Mouse (Mus musculus): ENCODE measurements at regions not wholly inside any gene's neighbourhood (a gene's known extent, or its start where the extent isn't known, plus 50 kb on each side); places are given as distances from the start of the nearest gene placed in this dataset.

GRCm38 (mm10) chr10:111783496-111783895 lies 189.0 kb upstream of the Krr1 start:
- no peak for DNase-seq (ENCODE audit: low read depth, low spot score)

- DNase-seq (ENCODE audit: low read depth, low spot score): no peak
Measured at GRCm38 (mm10) chr10:111784065-111784853, 188.2 kb upstream of the Krr1 start.

- DNase-seq (ENCODE audit: low read depth, low spot score): no peak
Measured at GRCm38 (mm10) chr10:111787175-111787574, 185.3 kb upstream of the Krr1 start.

DNA sequence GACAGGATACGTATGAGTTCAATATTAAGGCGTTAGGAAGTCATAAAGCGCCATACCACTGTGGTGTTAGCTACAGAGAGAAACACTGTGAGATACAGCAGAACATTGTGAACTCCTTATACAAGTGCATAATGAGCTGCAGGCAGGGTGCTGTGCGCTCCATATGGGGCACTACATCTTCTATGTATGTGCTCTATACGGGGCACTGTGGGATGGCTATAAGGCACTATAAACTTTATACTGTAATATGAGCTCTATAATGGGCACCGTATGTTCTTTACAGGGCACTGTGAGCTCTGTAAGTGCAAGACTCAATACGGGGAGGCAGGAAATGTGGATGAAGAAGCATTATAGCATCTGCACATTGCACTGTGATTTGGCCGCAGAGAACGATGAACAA lies 183.2 kb upstream of the Krr1 start:
- no peak for DNase-seq (ENCODE audit: low read depth, low spot score)

DNA sequence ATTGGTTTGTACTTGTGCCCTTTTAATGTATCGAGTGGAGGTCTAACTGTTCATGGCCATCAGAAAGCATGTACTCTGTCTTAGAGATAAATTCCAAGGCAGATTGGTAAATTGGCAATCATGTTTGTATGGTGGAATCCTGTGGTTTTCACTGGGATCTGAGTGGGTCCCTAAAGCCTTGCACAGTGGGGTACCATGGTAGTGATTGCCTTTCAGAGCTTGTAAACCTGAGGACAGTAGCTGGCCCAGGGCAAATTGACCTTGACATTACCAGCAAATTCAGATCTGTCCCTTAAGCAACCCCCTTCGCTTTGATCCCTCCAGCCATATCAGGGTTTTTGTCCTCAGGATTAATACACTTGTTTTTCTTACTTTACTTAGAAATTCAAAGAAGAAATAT lies 181.6 kb upstream of the Krr1 start:
- DNase-seq (ENCODE audit: low read depth, low spot score): no peak

- no peak for DNase-seq (ENCODE audit: low read depth, low spot score)
Measured at GRCm38 (mm10) chr10:111795056-111795455, 177.4 kb upstream of the Krr1 start.

- no peak for DNase-seq (ENCODE audit: low read depth, low spot score)
Measured at GRCm38 (mm10) chr10:111795756-111796155, 176.7 kb upstream of the Krr1 start.

GRCm38 (mm10) chr10:111798851-111799281 lies 173.6 kb upstream of the Krr1 start:
- no peak for DNase-seq (ENCODE audit: low read depth, low spot score)

DNA sequence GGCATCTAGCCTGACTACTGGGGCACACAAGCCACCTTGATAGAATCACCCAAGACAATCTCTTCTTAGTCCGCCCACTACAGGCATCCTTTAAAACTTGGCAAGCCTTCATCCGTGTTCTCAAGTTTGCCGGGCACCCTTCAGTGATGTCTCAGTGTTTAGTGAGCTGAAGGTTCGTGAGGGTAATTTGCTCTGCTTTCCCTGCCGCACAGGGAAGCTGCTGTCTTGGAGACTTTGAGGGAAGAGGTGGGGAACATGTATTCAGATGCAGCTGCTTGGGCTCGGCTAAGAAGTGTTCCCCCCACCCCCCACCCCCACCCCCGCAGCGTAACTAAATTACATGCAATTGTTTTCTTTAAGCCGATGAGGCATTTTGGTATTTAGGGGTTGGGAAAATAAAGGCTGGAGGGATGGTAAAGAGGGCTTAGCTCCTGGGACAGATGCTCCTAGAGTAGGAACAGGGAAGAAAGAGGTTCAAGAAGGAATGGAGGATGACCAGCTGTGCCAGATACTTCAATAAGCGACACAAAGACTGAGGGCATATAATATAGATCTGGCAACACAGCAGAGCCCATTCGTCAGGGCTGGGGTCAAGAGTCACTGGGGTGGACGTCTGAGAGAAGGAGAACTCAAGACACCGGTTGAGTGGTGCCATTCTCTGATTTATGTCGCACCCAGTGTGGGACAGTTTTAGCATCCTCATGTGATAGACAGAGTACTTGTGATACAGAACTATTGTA lies 172.4 kb upstream of the Krr1 start:
- no peak for DNase-seq (ENCODE audit: low read depth, low spot score)

DNA sequence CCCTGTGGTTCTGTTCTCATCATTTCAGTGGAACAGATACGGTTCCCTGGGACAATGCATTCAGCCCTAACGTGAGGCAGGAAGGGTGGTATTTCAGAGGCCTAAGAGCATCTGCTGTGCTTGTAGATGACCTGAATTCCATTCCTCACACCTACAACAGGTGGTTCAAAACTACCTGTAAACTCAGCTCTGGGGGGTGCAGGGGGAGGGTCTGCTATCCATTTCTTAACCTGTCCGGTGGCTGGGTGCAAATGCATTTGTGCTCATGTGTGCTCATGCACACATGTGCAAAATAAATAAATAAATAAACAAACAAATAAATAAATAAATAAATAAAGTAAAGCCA lies 171.9 kb upstream of the Krr1 start:
- DNase-seq (ENCODE audit: low read depth, low spot score): no peak

DNA sequence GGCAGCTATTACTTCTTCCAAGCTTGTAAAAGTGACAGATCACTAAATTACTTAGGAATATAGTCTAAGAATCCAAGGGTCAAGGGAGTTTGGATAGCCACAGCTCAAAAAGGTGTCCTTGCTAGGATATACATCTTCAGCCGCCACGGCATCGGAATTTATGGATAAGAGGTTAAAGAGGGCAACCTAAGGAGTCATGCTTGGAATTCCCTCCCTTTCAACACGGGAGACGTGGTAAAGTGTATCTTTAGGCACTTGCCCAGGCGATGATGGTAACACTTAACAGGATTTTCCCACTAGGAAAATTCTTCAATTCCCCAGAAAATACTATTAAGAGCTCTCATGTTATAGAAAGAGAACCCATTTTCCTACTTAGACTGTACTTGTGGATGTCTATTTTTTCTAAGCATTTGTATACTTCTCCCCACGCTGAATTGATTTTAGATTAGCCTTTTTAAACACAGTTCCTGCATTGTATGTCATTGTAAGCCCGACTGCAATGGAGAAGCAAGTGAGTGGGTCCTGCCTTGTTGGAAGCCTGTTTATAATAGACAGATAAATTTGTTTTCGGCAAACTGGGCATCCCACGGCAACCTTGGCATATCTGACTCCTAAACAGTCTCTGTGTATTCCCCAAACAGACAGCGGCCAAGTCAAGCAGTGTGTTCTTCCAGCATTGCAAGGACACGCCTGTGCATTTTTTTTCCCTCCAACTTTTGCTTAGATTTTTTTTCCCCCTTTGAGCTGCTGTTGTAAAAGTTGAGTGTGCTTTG lies 171.3 kb upstream of the Krr1 start:
- no peak for DNase-seq (ENCODE audit: low read depth, low spot score)

DNA sequence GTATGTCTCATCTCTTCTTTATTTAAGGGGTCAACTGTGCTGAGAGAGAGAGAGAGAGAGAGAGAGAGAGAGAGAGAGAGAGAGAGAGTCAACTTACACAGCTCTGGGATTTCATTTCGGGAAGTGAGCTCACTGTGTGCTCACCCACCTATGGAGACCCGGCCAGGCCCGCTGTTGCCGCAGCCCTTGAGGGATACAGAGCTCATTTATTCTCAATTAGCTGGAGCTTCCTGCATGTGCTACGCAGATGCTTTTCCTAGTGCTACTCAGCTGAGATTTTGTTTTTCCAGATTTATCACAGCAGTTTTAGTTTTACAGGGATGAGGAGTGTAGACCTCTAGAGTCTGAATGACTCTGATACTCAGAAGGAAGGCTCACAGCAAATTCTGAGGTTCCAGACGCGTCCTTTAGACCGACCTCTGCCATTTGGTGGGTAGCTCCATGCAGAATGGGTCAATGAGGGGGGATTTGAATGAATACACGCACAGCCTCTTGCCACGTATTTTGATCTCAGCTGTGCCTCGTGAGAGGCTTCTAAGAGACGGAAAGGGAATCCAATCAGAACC lies 170.6 kb upstream of the Krr1 start:
- DNase-seq (ENCODE audit: low read depth, low spot score): no peak

GRCm38 (mm10) chr10:111806333-111806732 lies 166.1 kb upstream of the Krr1 start:
- no peak for DNase-seq (ENCODE audit: low read depth, low spot score)

GRCm38 (mm10) chr10:111806916-111807315 lies 165.5 kb upstream of the Krr1 start:
- DNase-seq (ENCODE audit: low read depth, low spot score): no peak

DNA sequence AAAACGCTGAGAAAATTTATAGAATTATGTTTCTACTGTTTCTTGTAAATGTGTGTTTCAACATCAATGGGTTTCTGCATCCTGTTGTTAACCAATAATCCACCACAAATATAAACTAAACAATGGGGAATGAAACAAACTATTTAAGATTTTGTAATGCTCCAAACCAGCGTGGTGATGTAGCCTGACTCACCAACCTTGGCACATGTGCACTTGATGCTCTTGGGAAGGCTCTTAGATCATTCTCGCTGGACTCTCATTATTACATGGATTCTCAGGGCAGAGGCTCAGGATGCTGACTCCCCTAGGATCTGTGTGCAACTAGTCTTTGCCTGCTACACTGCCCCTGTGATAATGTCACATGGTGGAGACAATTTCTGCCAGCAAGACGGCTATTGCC lies 158.7 kb upstream of the Krr1 start:
- no peak for DNase-seq (ENCODE audit: low read depth, low spot score)

GRCm38 (mm10) chr10:111814648-111815047 lies 157.8 kb upstream of the Krr1 start:
- no peak for DNase-seq (ENCODE audit: low read depth, low spot score)

DNA sequence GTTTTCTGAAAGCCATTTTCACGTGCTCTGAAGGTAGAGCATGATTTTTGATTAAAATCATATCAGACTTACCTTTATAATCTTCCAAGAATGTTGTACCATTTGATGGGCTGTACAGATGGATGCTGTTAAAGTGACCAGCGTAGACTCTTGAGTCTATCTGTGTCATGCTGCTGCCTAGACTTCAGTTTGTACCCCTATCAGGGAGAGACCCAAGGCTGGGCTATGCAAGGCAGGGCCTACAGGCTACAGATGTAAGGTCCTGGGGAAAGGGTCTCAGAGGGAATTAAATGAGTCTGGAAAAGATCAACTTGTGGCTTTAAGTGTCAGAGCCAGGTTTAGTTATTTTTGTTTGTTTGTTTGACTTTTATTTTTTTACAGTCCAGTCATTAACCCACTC lies 157.3 kb upstream of the Krr1 start:
- no peak for DNase-seq (ENCODE audit: low read depth, low spot score)

DNA sequence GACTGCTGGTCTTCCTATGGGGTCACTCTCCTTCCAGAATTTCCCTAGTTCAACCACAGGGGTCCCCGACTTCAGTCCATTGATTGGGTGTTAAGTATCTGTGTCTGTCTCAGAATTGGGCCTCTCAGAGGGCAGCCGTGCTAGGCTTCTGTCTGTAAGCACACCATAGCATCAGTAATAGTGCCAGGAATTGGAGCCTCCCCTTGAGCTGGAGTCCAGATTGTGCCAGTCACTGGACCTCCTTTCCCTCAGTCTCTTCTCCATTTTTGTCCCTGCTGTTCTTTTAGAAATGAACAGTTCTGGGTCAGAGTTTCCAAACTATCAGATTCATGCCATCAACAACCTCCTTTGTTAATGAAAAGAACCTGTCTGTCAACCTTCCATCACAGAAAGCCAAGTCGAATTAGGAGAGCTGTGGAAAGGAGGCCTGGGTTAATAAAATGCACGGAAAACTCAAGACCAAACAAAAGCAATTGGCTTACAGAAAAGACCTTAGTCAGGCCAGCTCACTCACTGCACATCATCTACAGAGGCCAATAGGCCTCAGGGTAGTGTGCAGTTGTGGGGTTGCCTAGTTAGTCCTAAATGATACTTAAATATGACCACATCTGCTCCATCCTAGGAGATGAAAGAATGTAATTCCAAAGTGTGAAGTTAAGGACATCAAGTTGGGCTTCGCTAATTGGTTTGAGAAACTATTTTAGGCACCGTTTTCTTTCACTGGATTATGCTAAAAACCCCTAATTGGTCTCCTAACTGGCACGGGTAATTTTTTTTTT lies 156.5 kb upstream of the Krr1 start:
- DNase-seq (ENCODE audit: low read depth, low spot score): no peak

GRCm38 (mm10) chr10:111819755-111820451 lies 152.6 kb upstream of the Krr1 start:
- no peak for DNase-seq (ENCODE audit: low read depth, low spot score)

- no peak for DNase-seq (ENCODE audit: low read depth, low spot score)
Measured at GRCm38 (mm10) chr10:111824820-111825219, 147.6 kb upstream of the Krr1 start.

Data from retina, adult 2 months (tissue).